Mouse (Mus musculus) layer of hippocampus, adult 9-11 months (tissue): Measurements from ENCODE around the gene Nrf1.

Experiments used
- DNase-seq: peaks from one replicate; pipeline ENCODE4 v3.0.0; 2022

Nrf1 gene

GRCm38 (mm10) chr6:30152649-30153048, 104.9 kb downstream of the Nrf1 start:
- DNase-seq = no peak

- DNase-seq = no peak
Observed at GRCm38 (mm10) chr6:30153076-30153475, 105.3 kb downstream of the Nrf1 start.

- no peak for DNase-seq
Observed at GRCm38 (mm10) chr6:30153733-30154415, 106.1 kb downstream of the Nrf1 start.

- DNase-seq = no peak
Observed at GRCm38 (mm10) chr6:30159516-30160045, 111.8 kb downstream of the Nrf1 start.

- no peak for DNase-seq
Observed at GRCm38 (mm10) chr6:30160408-30160807, 112.6 kb downstream of the Nrf1 start.

GRCm38 (mm10) chr6:30161618-30162017, 113.8 kb downstream of the Nrf1 start:
- DNase-seq = no peak

GRCm38 (mm10) chr6:30162091-30162490, 114.3 kb downstream of the Nrf1 start:
- DNase-seq = no peak

GRCm38 (mm10) chr6:30166349-30166748, 118.6 kb downstream of the Nrf1 start:
- DNase-seq = no peak

GRCm38 (mm10) chr6:30167192-30167591, 119.4 kb downstream of the Nrf1 start:
- no peak for DNase-seq

- DNase-seq = no peak
Observed at GRCm38 (mm10) chr6:30168275-30168674, 120.5 kb downstream of the Nrf1 start.

GRCm38 (mm10) chr6:30169148-30169547, 121.4 kb downstream of the Nrf1 start:
- no peak for DNase-seq

- no peak for DNase-seq
Observed at GRCm38 (mm10) chr6:30171226-30171625, 123.4 kb downstream of the Nrf1 start.

- DNase-seq = no peak
Observed at GRCm38 (mm10) chr6:30171967-30172366, 124.2 kb downstream of the Nrf1 start.

GRCm38 (mm10) chr6:30172441-30172819, 124.6 kb downstream of the Nrf1 start:
- no peak for DNase-seq

GRCm38 (mm10) chr6:30172820-30173550, 125.2 kb downstream of the Nrf1 start:
- DNase-seq = no peak

- DNase-seq = no peak
Observed at GRCm38 (mm10) chr6:30173551-30174460, 126.0 kb downstream of the Nrf1 start.

- no peak for DNase-seq
Observed at GRCm38 (mm10) chr6:30174461-30175224, 126.9 kb downstream of the Nrf1 start.

GRCm38 (mm10) chr6:30175225-30175917, 127.6 kb downstream of the Nrf1 start:
- DNase-seq = no peak

GRCm38 (mm10) chr6:30175918-30176421, 128.2 kb downstream of the Nrf1 start:
- DNase-seq = no peak

- no peak for DNase-seq
Observed at GRCm38 (mm10) chr6:30176496-30176895, 128.7 kb downstream of the Nrf1 start.

- no peak for DNase-seq
Observed at GRCm38 (mm10) chr6:30177305-30177704, 129.5 kb downstream of the Nrf1 start.
